Mouse (Mus musculus): Measurements from ENCODE around the gene Epha2. TPM values are rescaled to one million over a fixed set of nuclear protein-coding genes. Genes with fewer than 3 reads are reported as not detected.

The Epha2 gene
- total and polyA plus RNA-seq, 2 experiments from 2014 or later = 0.39 to 1.4 TPM

DNA sequence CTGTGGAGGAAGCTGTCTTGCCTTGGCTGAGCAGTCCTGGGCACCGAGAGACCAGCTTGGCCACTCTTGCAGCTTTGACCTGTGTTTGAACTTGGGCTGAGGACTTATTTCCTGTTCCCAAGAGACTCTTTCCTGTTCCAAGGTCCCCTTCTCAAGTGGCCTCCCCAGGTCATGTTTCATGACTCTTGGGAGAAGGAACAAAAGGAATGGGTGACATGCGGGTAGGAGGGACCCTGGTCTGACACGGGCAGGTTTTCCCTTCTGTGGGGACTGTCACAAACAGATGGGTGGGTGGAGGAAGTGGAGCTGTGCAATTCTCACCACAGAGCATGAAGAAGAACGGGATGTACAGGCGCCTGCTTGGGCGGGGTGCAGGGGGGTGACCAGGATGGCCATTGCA is 29.3 kb upstream of the Epha2 start:
- Histone ChIP-seq H3K4me3 (ENCODE audit: low read depth, low read length) (no peak overlapping the region), H3K9ac (no peak overlapping the region), H3K9me3 (ENCODE audit: low read length) (no peaks in the 10 kb centered on the region), H3K4me1 (ENCODE audit: insufficient read depth) (no peaks in the 10 kb centered on the region), H3K4me2 (ENCODE audit: low read depth) (no peak overlapping the region), H3K36me3 (ENCODE audit: insufficient read depth) (no peaks in the 10 kb centered on the region), H3K27me3 (ENCODE audit: insufficient read depth, low read length) (no peaks in the 10 kb centered on the region), H3K27ac (ENCODE audit: low read depth, low read length) (no peak overlapping the region)
- DNase-seq (no peak), ATAC-seq (no peak)
- no peak for TF ChIP-seq CTCF (IDR thresholded peaks at IDR 0.05; ENCODE audit: low read depth)
- 91% methylated on average over 6 of the region's 6 CpGs for WGBS

DNA sequence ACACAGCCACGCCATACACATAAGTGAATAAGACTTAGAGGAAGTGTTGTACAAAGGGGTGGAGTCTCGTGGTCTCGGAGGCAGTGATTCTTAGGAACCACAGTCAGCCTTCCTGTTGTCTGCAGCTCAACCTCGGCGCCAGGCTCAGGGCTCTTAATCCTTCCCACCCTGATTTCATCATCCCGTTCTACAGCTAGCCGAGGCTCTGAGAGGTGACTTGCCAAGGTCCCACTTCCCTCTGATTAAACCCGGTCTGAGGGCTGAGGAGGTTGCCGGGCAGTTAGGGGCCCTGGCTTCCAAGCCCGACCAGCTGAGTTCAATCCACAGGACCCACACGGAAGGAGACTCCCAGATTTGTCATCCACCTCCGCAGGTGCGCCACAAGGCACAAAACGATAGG is 28.2 kb upstream of the Epha2 start:
- Histone ChIP-seq H3K27ac (ENCODE audit: low read depth, low read length) (no peak overlapping the region), H3K4me1 (ENCODE audit: insufficient read depth) (no peaks in the 10 kb centered on the region), H3K9ac (no peak overlapping the region), H3K4me2 (ENCODE audit: low read depth) (peak overlapping the region; percentile 30), H3K27me3 (ENCODE audit: insufficient read depth, low read length) (no peaks in the 10 kb centered on the region), H3K36me3 (ENCODE audit: insufficient read depth) (no peaks in the 10 kb centered on the region), H3K4me3 (ENCODE audit: low read depth, low read length) (no peak overlapping the region), H3K9me3 (ENCODE audit: low read length) (no peaks in the 10 kb centered on the region)
- 14% methylated on average over 14 of the region's 14 CpGs for WGBS
- no peak for TF ChIP-seq CTCF (IDR thresholded peaks at IDR 0.05; ENCODE audit: low read depth)
- ATAC-seq (no peak), DNase-seq (no peak)

DNA sequence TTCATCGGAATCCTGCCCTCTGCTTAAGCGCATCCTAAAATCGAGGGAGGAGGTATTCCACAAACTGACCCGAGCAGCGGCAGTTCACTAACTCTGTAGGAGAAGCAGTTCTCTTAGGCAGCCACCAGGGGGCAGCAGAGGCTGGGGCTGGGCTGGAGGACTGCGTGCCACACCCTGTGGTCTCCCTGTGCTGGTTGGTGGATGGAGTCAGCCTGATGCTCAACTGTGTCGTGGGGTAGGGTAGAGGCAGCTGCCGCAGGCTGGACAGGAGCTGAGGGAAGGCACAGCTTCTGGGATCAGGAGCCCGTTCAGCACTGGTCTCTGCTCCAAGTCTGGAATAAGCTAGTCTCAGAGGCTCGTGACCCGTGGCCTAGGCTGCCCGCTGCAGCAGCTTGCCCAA is 27.7 kb upstream of the Epha2 start:
- Histone ChIP-seq H3K27ac (ENCODE audit: low read depth, low read length) (no peak overlapping the region), H3K9ac (no peak overlapping the region), H3K36me3 (ENCODE audit: insufficient read depth) (no peaks in the 10 kb centered on the region), H3K9me3 (ENCODE audit: low read length) (no peaks in the 10 kb centered on the region), H3K4me1 (ENCODE audit: insufficient read depth) (no peaks in the 10 kb centered on the region), H3K4me3 (ENCODE audit: low read depth, low read length) (no peak overlapping the region), H3K27me3 (ENCODE audit: insufficient read depth, low read length) (no peaks in the 10 kb centered on the region), H3K4me2 (ENCODE audit: low read depth) (peak overlapping the region; percentile 30)
- peak; percentile 100 for TF ChIP-seq CTCF (IDR thresholded peaks at IDR 0.05; ENCODE audit: low read depth)
- 18% methylated on average over 12 of the region's 12 CpGs for WGBS
- DNase-seq (peak; percentile 84), ATAC-seq (peak; percentile 86)

DNA sequence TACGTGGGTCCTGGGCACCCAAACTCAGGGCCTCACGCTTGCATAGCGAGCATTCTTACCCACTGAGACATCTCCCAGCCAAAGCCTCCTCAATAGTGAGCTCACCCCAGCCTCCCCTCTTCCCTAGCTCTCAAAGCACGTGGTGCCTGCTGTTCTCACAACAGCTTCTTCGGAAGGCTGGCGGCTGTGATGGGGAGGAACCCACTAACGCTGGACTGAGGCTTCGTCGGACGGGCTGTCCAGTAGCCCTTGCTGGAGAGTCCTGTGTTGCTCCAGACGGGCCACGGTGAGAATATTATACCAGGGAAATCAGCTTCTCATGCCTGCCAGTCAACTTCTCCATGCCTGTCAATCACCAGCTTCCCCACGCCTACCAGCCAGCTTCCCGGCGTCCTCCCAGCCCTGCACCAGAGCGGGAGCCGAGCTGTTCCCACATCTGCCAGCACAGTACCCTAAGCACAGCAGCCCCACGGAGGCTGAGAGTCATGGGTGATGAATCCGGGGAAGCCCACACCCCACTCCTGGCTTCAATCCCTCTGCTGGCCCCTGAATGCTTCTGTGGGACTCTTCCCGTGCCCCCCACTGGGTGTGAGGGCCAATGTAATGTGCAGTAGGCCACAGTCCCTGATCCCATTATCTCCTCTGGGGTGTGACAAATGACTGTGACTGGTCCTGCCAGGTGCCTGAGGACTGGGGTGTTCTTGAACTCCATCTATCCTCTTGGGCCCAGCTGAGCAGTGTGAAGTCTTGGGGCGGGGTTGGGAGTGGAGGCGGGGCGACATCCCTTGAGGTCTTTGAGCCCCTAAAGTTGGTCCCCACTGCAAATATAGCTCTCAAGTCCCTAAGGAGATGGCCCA is 26.3 kb upstream of the Epha2 start:
- Histone ChIP-seq H3K9me3 (ENCODE audit: low read length) (no peaks in the 10 kb centered on the region), H3K4me1 (ENCODE audit: insufficient read depth) (no peaks in the 10 kb centered on the region), H3K4me3 (ENCODE audit: low read depth, low read length) (no peak overlapping the region), H3K36me3 (ENCODE audit: insufficient read depth) (no peaks in the 10 kb centered on the region), H3K4me2 (ENCODE audit: low read depth) (0 out of 2 replicates have a peak overlapping the region, but pooled peaks have one; percentile 8), H3K27ac (ENCODE audit: low read depth, low read length) (no peak overlapping the region), H3K9ac (no peak overlapping the region), H3K27me3 (ENCODE audit: insufficient read depth, low read length) (no peaks in the 10 kb centered on the region)
- peak; percentile 73 for ATAC-seq
- no peak for TF ChIP-seq CTCF (IDR thresholded peaks at IDR 0.05; ENCODE audit: low read depth)
- WGBS = 42% methylated on average over 23 of the region's 23 CpGs
- DNase-seq = peak; percentile 59

DNA sequence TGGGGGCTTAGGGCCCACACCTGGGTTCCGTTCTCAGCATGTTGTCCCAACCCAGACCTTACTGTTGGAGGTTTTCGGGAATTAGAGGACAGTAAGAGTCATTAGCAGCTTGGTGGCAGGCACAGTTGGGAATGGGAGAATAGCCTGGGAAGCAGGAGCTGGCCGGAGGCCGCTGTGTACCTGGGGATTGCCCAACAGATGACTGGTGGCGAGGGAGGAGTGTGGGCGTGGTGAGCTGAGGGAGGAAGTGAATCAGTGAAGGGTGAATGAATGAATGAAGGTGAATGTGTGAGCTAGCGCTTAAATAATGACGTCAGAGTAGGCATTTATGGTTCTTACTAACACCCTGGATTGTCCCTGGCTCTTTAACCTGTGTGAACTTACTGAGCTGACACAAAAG is 23.9 kb upstream of the Epha2 start:
- 86% methylated on average over 8 of the region's 8 CpGs for WGBS
- ATAC-seq = no peak
- Histone ChIP-seq H3K27ac (ENCODE audit: low read depth, low read length) (no peak overlapping the region), H3K9ac (no peak overlapping the region), H3K36me3 (ENCODE audit: insufficient read depth) (no peaks in the 10 kb centered on the region), H3K9me3 (ENCODE audit: low read length) (no peaks in the 10 kb centered on the region), H3K4me1 (ENCODE audit: insufficient read depth) (no peaks in the 10 kb centered on the region), H3K4me3 (ENCODE audit: low read depth, low read length) (no peak overlapping the region), H3K27me3 (ENCODE audit: insufficient read depth, low read length) (no peaks in the 10 kb centered on the region), H3K4me2 (ENCODE audit: low read depth) (no peak overlapping the region)
- no peak for DNase-seq
- no peak for TF ChIP-seq CTCF (IDR thresholded peaks at IDR 0.05; ENCODE audit: low read depth)

DNA sequence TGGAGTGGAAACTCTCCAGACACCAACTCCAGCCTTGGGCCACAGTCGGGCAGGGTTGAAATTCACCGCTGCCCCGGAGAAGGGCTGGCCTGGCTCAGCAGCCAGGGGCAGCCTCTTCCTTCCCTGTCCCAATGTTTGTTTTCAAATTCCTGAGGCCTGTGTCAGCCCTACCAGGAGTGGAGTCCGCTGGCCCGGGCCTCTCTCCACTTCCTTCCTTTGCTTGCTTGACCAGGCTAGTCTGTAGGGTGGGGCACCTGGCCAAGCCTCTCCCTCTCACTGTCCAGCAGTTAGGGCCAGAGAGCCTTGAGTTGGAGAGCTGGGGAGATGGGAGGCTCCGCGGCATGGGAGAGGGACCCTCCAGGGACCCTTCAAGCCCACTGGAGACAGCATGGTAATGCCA is 22.9 kb upstream of the Epha2 start:
- ATAC-seq = no peak
- no peaks in the 10 kb centered on the region for H3K36me3 ChIP-seq (ENCODE audit: insufficient read depth)
- H3K9me3 ChIP-seq (ENCODE audit: low read length) = no peaks in the 10 kb centered on the region
- no peak for TF ChIP-seq CTCF (IDR thresholded peaks at IDR 0.05; ENCODE audit: low read depth)
- H3K4me1 ChIP-seq (ENCODE audit: insufficient read depth) = no peaks in the 10 kb centered on the region
- H3K9ac ChIP-seq = no peak overlapping the region
- 69% methylated on average over 7 of the region's 7 CpGs for WGBS
- H3K27ac ChIP-seq (ENCODE audit: low read depth, low read length) = peak overlapping the region; percentile 35; the same call in 1 of the 2 replicates
- no peak overlapping the region for H3K4me3 ChIP-seq (ENCODE audit: low read depth, low read length)
- no peak for DNase-seq
- H3K4me2 ChIP-seq (ENCODE audit: low read depth) = no peak overlapping the region
- H3K27me3 ChIP-seq (ENCODE audit: insufficient read depth, low read length) = no peaks in the 10 kb centered on the region

DNA sequence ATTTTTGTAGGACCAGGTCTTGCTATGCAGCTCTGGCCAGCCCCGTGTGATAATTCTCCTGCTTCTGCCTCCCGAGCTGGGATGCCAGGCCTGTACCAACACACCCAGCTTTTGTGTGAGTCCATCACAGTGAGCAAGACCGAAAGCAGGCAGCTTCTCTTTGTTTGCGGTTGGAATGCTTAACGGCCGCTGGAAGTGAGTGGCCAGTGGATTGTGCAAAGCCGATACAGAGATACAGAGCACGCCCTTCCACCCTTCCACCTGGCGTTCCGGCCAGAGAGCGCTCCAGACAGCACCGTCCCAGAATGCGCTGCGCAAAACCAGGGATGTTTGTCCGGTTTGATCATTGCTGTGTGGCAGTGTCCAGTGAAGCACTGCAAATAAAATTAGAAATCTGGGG is 21.7 kb upstream of the Epha2 start:
- Histone ChIP-seq H3K27ac (ENCODE audit: low read depth, low read length) (no peak overlapping the region), H3K4me1 (ENCODE audit: insufficient read depth) (no peaks in the 10 kb centered on the region), H3K4me3 (ENCODE audit: low read depth, low read length) (no peak overlapping the region), H3K27me3 (ENCODE audit: insufficient read depth, low read length) (no peaks in the 10 kb centered on the region), H3K9me3 (ENCODE audit: low read length) (no peaks in the 10 kb centered on the region), H3K36me3 (ENCODE audit: insufficient read depth) (no peaks in the 10 kb centered on the region), H3K4me2 (ENCODE audit: low read depth) (no peak overlapping the region), H3K9ac (no peak overlapping the region)
- TF ChIP-seq CTCF (IDR thresholded peaks at IDR 0.05; ENCODE audit: low read depth) = no peak
- ATAC-seq (no peak), DNase-seq (no peak)
- WGBS = 56% methylated on average over 15 of the region's 15 CpGs

All from forebrain, postnatal 0 days (tissue).